Mouse (Mus musculus): ENCODE data around the gene Cfd. TPM values are rescaled to one million over a fixed set of nuclear protein-coding genes. Genes with fewer than 3 reads are reported as not detected.

The Cfd gene
- polyA plus RNA-seq, 1 experiment from 2014 or later = not detected

DNA sequence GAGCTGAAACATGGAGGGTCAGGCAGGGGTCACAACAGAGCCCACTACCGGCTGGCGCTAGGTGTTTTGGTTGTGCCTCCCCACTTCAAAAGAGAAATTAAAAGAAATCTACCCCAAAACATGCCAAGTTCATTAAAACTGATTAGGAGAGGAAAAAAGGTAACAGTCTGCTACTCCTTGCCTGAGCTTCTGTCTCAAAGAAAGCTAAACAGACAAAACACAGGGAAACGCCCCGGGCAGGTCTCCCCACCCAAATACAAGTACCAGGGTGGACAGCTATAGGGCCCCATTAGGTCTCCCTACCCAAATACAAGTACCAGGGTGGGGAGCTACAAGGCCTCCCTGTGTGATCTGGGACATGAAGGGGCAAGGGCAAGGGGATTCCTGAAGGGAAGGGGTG lies 19.9 kb downstream of the Cfd start, which contains the start of gene Gm26602:
Gene Gm26602, plus strand, starts transcription at position 301 of the 400 bp plus-strand sequence.
- Histone ChIP-seq H3K27ac (ENCODE audit: low read length) (peak within 1 kb of the TSS; percentile 86; the same call in 1 of the 2 replicates), H3K4me2 (ENCODE audit: low read depth, low read length) (no peak within 1 kb of the TSS), H3K9ac (ENCODE audit: low read depth, low read length) (no peak within 1 kb of the TSS)

GRCm38 (mm10) chr10:79912412-79912811 lies 21.8 kb downstream of the Cfd start:
- Histone ChIP-seq H3K4me1 (ENCODE audit: control insufficient read depth, low read depth, low read length) (peaks cover 56% of the 10 kb centered on the region), H3K9ac (ENCODE audit: low read depth, low read length) (no peak overlapping the region), H3K36me3 (ENCODE audit: control insufficient read depth, insufficient read depth) (peaks cover 5% of the 10 kb centered on the region), H3K9me3 (replicated peaks; ENCODE audit: control insufficient read depth, low read length) (no peaks in the 10 kb centered on the region), H3K27ac (ENCODE audit: low read length) (no peak overlapping the region), H3K4me2 (ENCODE audit: low read depth, low read length) (no peak overlapping the region), H3K27me3 (ENCODE audit: control insufficient read depth, insufficient read depth, low read depth, low read length) (peaks cover 2% of the 10 kb centered on the region), H3K4me3 (ENCODE audit: low read depth, low read length) (no peak overlapping the region)
- no peak for ATAC-seq (ENCODE audit: low read depth)
- 72% methylated on average over 20 of the region's 20 CpGs for WGBS (ENCODE audit: insufficient replicate concordance)

More for the DNA sequence above, 19.9 kb downstream of the Cfd start, which contains the start of gene Gm26602:
- Histone ChIP-seq H3K4me3 (ENCODE audit: low read depth, low read length) (no peak within 1 kb of the TSS), H3K36me3 (ENCODE audit: control insufficient read depth, insufficient read depth) (peaks cover 7% of the 10 kb centered on the region), H3K27me3 (ENCODE audit: control insufficient read depth, insufficient read depth, low read depth, low read length) (no peaks in the 10 kb centered on the region), H3K4me1 (ENCODE audit: control insufficient read depth, low read depth, low read length) (peaks cover 46% of the 10 kb centered on the region), H3K9me3 (replicated peaks; ENCODE audit: control insufficient read depth, low read length) (no peaks in the 10 kb centered on the region)
- 88% methylated on average over 4 of the region's 4 CpGs for WGBS (ENCODE audit: insufficient replicate concordance)
- no peak for ATAC-seq (ENCODE audit: low read depth)

DNA sequence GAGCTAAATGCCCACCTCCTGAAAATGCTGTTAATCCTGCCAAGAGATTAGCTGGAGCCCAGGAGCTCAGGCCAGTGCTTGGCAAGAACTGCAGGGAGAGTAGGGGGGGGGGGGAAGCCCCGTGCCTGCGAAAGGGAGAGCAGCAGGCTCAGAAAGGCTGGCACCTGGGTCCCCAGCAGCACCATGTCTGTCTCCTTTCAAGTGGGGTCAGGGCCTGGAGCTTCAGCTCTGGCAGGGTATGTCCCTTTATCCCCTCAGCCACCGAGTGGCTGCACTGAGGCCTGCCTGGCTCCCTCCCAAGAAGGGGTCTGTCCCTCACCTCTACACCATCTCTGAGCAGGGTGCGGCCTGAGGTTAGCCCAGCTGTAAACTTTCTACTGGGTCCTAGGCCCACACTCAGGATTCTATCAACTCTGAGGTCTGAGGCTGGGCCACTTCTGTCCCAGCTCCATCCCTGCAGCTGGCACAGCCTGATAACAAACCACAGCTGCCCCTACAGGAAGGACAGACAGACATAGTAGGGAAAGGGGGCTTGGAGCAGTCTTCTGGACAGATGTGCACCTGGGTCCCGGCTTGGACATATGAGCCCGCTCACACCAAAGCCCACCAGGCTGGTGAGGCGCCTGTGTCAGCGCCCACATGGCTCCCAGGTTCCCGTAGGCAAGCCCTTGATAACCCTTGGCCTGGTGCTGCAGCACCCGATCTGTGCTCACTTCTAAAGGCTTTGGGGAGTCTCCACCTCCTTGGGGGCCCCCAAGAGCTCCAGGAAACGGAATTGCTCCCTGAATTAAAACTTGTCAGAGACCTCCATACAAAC lies 23.7 kb downstream of the Cfd start:
- Histone ChIP-seq H3K4me2 (ENCODE audit: low read depth, low read length) (peak overlapping the region; percentile 95), H3K4me1 (ENCODE audit: control insufficient read depth, low read depth, low read length) (peaks cover 59% of the 10 kb centered on the region), H3K4me3 (ENCODE audit: low read depth, low read length) (peak overlapping the region; percentile 79), H3K9ac (ENCODE audit: low read depth, low read length) (peak overlapping the region; percentile 49), H3K27ac (ENCODE audit: low read length) (peak overlapping the region; percentile 88), H3K27me3 (ENCODE audit: control insufficient read depth, insufficient read depth, low read depth, low read length) (peaks cover 21% of the 10 kb centered on the region), H3K9me3 (replicated peaks; ENCODE audit: control insufficient read depth, low read length) (no peaks in the 10 kb centered on the region), H3K36me3 (ENCODE audit: control insufficient read depth, insufficient read depth) (peaks cover 5% of the 10 kb centered on the region)
- ATAC-seq (ENCODE audit: low read depth) = peak; percentile 68
- WGBS (ENCODE audit: insufficient replicate concordance) = 28% methylated on average over 11 of the region's 11 CpGs

- H3K4me3 ChIP-seq (ENCODE audit: low read depth, low read length) = peak overlapping the region; percentile 79
- no peak for ATAC-seq (ENCODE audit: low read depth)
- H3K4me2 ChIP-seq (ENCODE audit: low read depth, low read length) = peak overlapping the region; percentile 95
- no peaks in the 10 kb centered on the region for H3K9me3 ChIP-seq (replicated peaks; ENCODE audit: control insufficient read depth, low read length)
- H3K27me3 ChIP-seq (ENCODE audit: control insufficient read depth, insufficient read depth, low read depth, low read length) = peaks cover 29% of the 10 kb centered on the region
- peak overlapping the region; percentile 88 for H3K27ac ChIP-seq (ENCODE audit: low read length)
- 24% methylated on average over 7 of the region's 7 CpGs for WGBS (ENCODE audit: insufficient replicate concordance)
- H3K36me3 ChIP-seq (ENCODE audit: control insufficient read depth, insufficient read depth) = peaks cover 5% of the 10 kb centered on the region
- peak overlapping the region; percentile 49 for H3K9ac ChIP-seq (ENCODE audit: low read depth, low read length)
- peaks cover 57% of the 10 kb centered on the region for H3K4me1 ChIP-seq (ENCODE audit: control insufficient read depth, low read depth, low read length)
Observed at GRCm38 (mm10) chr10:79914948-79915596, 24.4 kb downstream of the Cfd start.

GRCm38 (mm10) chr10:79916081-79916480 lies 25.4 kb downstream of the Cfd start:
- peak overlapping the region; percentile 79 for H3K4me3 ChIP-seq (ENCODE audit: low read depth, low read length)
- peaks cover 64% of the 10 kb centered on the region for H3K4me1 ChIP-seq (ENCODE audit: control insufficient read depth, low read depth, low read length)
- H3K9ac ChIP-seq (ENCODE audit: low read depth, low read length) = peak overlapping the region; percentile 89
- peaks cover 39% of the 10 kb centered on the region for H3K27me3 ChIP-seq (ENCODE audit: control insufficient read depth, insufficient read depth, low read depth, low read length)
- ATAC-seq (ENCODE audit: low read depth) = no peak
- peak overlapping the region; percentile 95 for H3K4me2 ChIP-seq (ENCODE audit: low read depth, low read length)
- peaks cover 2% of the 10 kb centered on the region; the same call in 1 of the 2 replicates for H3K36me3 ChIP-seq (ENCODE audit: control insufficient read depth, insufficient read depth)
- H3K27ac ChIP-seq (ENCODE audit: low read length) = peak overlapping the region; percentile 88
- WGBS (ENCODE audit: insufficient replicate concordance) = 11% methylated on average over 8 of the region's 8 CpGs
- H3K9me3 ChIP-seq (replicated peaks; ENCODE audit: control insufficient read depth, low read length) = no peaks in the 10 kb centered on the region

GRCm38 (mm10) chr10:79916808-79917531 lies 26.3 kb downstream of the Cfd start, which contains the start of gene Kiss1r:
Gene Kiss1r (plus strand): TSS chr10:79916971.
- peaks cover 71% of the 10 kb centered on the region for H3K4me1 ChIP-seq (ENCODE audit: control insufficient read depth, low read depth, low read length)
- peak within 1 kb of the TSS; percentile 79 for H3K4me3 ChIP-seq (ENCODE audit: low read depth, low read length)
- 3% methylated on average over 42 of the region's 42 CpGs for WGBS (ENCODE audit: insufficient replicate concordance)
- H3K9me3 ChIP-seq (replicated peaks; ENCODE audit: control insufficient read depth, low read length) = no peaks in the 10 kb centered on the region
- H3K4me2 ChIP-seq (ENCODE audit: low read depth, low read length) = peak within 1 kb of the TSS; percentile 95
- peak within 1 kb of the TSS; percentile 88 for H3K27ac ChIP-seq (ENCODE audit: low read length)
- H3K36me3 ChIP-seq (ENCODE audit: control insufficient read depth, insufficient read depth) = no peaks in the 10 kb centered on the region
- peak within 1 kb of the TSS; percentile 89 for H3K9ac ChIP-seq (ENCODE audit: low read depth, low read length)
- H3K27me3 ChIP-seq (ENCODE audit: control insufficient read depth, insufficient read depth, low read depth, low read length) = peaks cover 48% of the 10 kb centered on the region
- peak; percentile 80 for ATAC-seq (ENCODE audit: low read depth)

- WGBS (ENCODE audit: insufficient replicate concordance) = 64% methylated on average over 5 of the region's 5 CpGs
- Histone ChIP-seq H3K9me3 (replicated peaks; ENCODE audit: control insufficient read depth, low read length) (no peaks in the 10 kb centered on the region), H3K4me3 (ENCODE audit: low read depth, low read length) (peak overlapping the region; percentile 79; the same call in 1 of the 2 replicates), H3K27me3 (ENCODE audit: control insufficient read depth, insufficient read depth, low read depth, low read length) (peaks cover 54% of the 10 kb centered on the region), H3K36me3 (ENCODE audit: control insufficient read depth, insufficient read depth) (no peaks in the 10 kb centered on the region), H3K4me2 (ENCODE audit: low read depth, low read length) (peak overlapping the region; percentile 95), H3K4me1 (ENCODE audit: control insufficient read depth, low read depth, low read length) (peaks cover 68% of the 10 kb centered on the region), H3K27ac (ENCODE audit: low read length) (no peak overlapping the region), H3K9ac (ENCODE audit: low read depth, low read length) (peak overlapping the region; percentile 89)
- no peak for ATAC-seq (ENCODE audit: low read depth)
Observed at GRCm38 (mm10) chr10:79917532-79918100, 27.0 kb downstream of the Cfd start.

DNA sequence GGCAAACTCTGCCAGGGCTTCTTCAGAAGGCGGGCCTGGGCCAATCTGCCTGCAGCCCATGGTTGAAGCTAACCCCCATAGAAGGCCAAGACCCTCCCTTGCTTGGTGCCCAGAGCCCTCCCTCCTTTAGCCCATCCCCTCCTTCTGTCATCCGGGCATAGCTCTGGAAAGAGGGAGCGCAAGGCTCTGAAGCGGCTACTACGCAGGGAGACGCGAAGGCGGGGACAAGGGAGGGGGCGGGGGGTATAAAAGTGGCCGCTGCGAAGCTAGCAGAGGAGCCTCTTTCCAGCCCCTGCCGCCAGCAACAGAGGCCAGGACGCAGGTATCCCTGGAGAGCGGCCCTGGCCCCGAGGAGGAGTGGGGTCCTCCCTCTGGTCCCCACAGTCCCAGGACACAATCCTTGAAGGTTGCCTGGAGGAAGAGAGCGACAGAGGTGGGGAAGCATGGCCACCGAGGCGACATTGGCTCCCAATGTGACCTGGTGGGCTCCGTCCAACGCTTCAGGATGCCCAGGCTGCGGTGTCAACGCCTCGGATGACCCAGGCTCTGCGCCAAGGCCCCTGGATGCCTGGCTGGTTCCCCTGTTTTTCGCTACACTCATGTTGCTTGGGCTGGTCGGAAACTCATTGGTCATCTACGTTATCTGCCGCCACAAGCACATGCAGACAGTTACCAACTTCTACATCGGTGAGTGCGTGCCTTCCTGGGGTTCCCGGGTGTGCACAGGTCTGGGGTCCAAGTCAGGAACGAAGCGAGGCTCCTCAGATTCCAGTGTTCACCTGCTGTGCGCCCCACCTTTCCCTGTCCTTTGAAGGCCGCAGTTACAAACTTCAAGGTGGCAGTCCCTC lies 27.8 kb downstream of the Cfd start:
- Histone ChIP-seq H3K36me3 (ENCODE audit: control insufficient read depth, insufficient read depth) (no peaks in the 10 kb centered on the region), H3K9ac (ENCODE audit: low read depth, low read length) (no peak overlapping the region; the same call in 1 of the 2 replicates), H3K27ac (ENCODE audit: low read length) (no peak overlapping the region), H3K4me2 (ENCODE audit: low read depth, low read length) (peak overlapping the region; percentile 17; the same call in 1 of the 2 replicates), H3K9me3 (replicated peaks; ENCODE audit: control insufficient read depth, low read length) (no peaks in the 10 kb centered on the region), H3K27me3 (ENCODE audit: control insufficient read depth, insufficient read depth, low read depth, low read length) (peaks cover 61% of the 10 kb centered on the region), H3K4me1 (ENCODE audit: control insufficient read depth, low read depth, low read length) (peaks cover 65% of the 10 kb centered on the region), H3K4me3 (ENCODE audit: low read depth, low read length) (no peak overlapping the region)
- ATAC-seq (ENCODE audit: low read depth) = no peak
- WGBS (ENCODE audit: insufficient replicate concordance) = 13% methylated on average over 35 of the region's 35 CpGs
